Mouse (Mus musculus) cerebellum, postnatal 10 days (tissue): Measurements from ENCODE around the gene Tssk1.

Experiments used
- DNase-seq, 2 experiments: peaks; one replicate each; pipeline ENCODE4 v3.0.0; 2021; ENCODE audit warnings: mixed read lengths in 2 of 2

Gene Tssk1

DNA sequence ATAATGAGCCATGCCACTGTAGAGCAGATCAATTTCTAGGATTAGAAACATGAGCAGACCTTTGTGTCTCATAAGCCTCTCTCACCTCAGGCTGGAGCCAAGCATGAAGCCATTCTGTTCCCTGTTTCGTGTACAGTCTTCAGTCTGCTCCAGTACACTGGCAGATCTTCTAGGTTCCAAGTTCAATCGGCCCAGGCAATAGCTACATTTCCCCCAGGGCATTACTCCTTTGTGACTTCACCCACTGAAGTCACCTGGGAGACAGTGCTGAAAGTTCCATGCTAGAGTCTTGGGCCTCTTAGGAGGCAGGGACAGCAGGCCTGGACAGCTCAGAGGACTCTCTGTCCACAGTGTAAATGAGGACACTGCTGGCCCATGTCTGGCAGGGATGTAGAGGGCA, at the start of gene Tssk1:
Gene Tssk1, plus strand, starts transcription at position 301 of the 400 bp plus-strand sequence.
- no peak for DNase-seq

DNA sequence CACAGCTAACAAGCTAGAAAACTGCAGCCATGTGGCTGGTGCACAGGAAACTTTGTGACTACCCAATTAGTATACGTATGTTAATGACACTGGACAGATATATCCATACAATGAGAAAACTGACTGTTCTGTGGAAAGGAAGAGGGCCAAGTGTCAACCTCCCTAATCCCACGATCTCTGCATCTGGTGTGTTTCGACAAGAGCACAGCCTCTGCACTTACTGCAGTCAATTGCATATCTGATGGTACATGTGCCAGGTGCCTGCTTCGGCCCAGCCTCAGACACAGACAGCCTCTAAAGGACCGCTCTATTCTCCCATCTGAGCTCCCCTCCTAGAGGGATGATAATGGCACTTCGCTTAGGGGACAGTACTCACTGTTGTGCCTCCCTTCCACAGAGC, 45.6 kb upstream of the Tssk1 start:
- DNase-seq: no peak

DNA sequence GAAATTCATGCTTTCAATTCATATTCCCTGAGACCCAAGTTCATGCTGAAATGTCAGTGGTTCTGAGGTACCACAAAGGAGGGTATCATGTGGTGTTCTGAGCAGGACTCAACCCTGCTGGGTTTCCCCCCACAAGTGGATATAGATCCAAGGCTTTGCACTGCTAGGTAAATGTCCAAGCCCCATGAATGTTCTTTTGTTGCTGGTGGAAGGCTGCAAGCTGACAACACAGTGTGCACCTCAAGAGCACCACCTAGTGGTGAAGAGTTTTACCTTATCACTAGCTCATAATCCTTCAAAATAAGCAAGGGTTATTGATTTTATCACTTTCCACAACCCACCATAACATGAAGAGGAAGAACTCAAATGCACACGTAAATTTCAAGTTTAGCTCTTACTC, 45.1 kb upstream of the Tssk1 start:
- peak; percentile 84 to 95 for DNase-seq

DNA sequence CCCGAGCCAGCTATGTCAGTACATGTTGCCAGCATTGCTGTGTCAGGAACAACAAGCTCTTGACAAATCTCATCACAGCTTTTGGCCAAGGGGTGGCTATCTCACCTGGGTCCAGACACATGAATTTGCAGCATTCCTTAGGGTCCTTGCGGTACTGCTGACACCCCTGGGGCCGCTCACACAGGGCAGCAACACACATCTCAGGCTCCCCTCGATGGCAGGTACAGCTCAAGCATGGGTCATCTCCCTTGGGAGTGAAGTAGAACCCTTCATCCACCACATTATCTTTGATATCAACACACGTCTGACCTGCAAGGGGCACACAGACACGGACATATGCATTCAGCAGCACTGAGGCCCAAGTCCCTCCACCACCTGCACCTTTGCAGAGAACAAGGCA, 44.5 kb upstream of the Tssk1 start:
- DNase-seq: no peak

DNA sequence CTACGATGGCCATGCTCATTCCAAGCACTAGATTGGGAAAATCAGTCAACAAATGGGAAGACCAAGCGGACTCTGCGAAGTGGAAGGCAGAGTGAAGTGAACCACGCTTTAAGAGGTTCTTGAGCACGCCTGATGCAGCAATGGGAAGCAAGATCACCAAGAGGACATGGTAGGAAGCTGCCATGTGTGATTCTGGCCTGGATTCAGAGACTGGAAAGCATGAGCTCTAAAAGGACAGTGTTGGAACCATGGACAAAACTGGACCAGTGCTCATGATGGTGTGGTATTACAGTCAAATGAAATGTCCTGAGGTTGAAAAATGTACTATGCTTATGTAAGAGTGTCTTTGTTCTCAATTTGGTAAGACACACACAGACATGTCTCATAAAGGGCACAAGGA, 42.7 kb upstream of the Tssk1 start:
- DNase-seq: no peak

DNA sequence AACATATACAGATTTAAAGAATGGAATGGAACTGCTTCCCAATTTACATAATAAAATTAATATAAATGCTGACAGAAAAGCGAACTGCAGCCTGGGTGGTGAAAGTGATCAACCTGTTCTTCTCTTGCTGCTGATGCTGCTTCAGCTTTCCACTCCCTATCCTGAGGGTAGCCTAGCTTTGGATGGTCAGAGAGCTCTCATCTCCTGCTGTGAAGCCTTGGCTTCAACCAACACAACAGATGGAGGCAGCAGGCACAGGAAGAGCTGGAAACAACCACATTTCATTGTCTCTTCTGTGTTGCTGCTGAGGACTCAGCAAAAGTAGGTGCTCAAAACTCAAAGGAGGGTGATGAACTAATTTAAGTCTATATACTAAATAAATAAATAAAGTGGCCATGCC, 42.2 kb upstream of the Tssk1 start:
- peak; percentile 92 to 93 for DNase-seq

DNA sequence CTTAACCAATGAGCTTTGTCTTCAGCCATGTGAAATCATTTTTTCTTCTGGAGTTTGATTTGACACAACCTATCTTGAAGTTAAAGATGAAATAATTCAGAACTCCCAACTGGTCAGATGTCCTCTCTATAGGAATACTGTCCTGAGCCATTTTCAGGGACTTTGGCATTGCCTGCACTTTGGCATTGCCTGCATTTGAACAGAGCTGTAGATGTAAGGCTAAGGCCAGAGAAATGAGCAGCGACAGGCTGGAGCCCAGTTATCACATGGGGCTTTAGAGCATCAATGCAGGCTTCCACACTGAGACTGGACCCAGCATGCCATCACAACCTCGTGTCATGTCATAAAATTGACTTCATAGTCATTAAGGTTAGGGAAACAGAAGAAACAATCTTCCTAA, 40.8 kb upstream of the Tssk1 start:
- DNase-seq: no peak

DNA sequence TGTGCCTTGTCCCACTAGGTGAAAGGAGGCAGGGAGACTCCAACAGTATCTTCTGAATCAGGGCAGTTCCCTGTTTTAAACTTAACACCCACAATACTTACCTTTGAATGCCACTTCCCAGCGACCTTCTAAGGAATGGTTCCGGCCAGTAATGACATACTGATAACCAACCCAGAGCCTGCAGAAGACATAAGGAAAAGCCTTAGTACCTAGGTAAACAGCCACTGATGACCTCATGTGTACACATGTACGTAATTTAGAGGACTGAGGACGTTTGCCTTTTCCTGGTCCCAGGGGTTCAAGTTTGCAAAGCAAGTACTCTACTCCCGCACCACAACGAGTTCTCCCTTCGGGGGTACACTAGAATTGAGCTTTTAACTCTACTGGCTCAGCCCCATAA, 36.9 kb upstream of the Tssk1 start:
- DNase-seq: no peak

DNA sequence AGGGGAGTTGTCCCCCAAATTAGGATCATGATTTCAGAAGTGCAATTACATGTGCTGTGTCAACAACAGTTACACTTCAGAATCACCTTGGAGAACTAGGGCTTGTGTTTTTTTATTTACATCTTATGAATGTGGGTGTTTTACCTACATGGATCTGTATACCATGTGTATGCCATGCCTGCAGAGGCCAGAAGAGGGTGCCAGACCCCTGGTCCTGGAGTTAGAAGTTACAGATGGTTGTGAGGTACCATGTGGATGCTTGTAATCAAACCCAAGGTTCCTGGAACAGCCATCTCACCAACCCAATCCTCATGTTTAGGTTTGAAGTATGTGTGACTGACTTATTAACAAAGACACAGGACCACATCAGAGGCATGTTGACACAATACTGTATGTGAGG, 35.4 kb upstream of the Tssk1 start:
- DNase-seq: peak; percentile 59 to 64

DNA sequence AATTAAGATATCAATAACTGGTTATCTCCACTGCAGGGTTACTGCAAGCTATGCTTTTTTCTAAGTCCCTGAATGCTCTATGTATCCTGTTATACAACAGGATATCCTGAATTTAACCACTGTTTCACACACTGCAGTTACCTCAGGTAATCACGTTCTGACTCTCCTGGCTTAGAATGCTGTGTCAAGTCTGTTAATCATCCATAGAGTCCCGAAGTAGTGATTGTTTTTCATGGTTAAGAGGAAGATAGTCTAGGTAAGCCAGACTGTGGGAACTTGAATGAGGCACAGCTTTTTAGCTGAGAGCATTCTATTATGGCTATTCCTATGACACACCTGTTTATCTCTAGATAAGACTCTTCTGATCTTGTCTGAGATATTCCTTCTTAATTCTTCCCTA, 28.7 kb upstream of the Tssk1 start:
- no peak for DNase-seq

DNA sequence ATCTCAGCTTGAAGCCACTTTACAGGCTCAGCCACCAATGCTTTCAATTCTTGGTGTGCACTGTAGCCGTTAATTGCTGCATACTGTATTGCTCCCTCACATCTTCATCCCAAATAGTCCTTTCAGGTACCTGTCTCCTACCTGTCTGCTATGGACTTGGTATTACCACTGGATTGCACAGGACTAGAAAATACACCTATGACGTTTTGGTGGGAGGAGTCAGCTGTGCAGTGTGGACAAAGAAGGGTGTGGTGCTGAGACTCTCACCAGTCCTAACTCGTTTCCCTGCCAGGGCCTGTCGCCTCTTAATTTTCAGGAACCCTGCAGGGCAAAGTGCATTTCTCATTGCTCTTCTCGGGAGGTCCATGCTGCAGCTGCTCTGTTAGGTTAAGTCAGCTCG, 28.3 kb upstream of the Tssk1 start:
- DNase-seq: peak in 1 of 2 experiments; percentile 23

DNA sequence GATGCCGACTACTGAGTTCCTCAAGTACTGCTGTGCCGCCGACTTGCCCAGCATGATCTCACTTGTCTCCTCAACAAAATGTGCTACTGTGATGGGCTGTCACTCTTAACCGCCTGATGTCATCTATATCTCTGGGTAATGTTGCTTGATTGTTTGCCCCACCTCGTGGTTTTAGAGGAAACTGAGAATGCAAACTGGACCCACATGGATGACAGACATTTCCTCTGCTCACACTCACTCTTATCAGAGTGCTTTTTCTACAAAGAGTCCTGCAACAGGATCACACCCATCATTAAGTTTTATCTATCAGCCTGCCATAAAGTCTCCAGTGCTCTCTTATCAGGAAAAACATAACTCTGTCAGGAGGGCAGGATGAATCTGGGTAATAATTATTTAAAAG, 22.8 kb upstream of the Tssk1 start:
- DNase-seq: no peak

DNA sequence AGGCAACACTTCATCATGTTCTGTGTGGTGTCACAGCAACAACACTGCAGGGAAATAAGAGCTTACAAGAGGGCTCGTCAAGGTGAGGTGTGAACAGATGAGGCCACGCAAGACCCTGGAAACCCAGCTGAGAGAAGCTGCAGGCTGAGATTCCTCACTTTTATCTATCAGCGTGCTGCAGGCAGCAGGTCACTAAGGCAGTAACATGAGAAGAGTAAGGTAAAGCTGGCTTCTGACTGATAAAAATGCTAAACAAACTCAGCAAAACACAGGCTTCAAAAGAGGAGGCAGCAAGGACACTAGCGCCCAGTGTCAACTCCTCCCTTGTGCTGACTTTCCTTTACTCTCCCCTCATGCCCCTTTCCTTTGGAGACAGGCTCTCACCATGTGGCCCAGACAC, 21.0 kb upstream of the Tssk1 start:
- no peak for DNase-seq

DNA sequence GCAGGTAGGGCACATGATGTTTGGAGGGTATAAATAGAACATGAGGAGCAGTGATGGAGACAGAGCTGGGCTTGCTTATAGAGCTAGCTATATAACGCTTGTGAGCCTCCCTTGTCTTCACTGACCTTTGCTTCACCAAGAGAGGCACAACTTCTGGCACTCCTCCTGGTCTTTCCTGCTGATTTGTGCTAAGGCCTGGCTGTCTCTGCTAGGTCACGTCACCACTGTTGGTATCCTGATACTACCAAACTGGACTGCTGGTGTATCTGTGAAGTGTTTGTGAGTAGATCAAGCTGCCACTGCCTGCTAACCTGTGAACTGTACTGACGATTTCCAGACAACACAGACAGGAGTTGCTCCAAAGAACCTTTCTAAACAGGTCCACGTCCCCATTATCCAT, 18.8 kb upstream of the Tssk1 start:
- no peak for DNase-seq

DNA sequence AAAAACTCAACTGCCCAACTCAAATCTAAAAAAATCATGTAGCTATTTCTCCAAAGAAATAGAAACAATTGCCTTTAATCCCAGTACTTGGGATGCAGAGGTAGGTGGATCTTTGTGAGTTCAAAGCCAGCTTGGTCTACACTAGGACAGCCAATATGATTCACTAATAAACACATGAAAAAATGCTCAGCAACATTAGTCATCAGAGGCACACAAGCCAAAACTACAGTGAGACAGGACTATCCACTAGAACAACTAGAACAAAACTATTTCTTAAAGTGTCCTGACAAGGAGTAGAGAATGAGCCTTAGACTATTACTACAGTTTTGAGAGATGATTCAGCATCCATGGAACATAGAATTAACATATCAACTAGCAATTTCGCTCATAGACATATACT, 17.9 kb upstream of the Tssk1 start:
- DNase-seq: no peak

DNA sequence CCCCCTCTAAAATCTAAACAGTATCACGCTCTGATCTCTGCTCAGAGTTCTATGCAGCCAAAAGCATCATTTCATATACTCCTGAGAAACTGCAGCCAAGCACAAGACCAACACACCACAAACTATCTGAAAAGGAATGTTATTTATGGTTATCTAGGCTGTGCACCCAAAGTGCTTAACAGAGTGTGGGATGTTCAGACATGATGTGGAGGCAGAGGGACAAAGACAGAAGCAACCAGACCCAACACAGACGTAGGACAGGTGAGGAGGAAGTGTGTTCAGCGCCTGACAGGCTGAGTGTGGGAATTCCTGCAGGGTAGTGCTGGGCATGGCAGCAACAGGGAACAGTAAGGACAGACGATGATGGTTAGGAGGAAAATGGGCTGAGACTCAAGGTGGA, 14.5 kb upstream of the Tssk1 start:
- DNase-seq: no peak

DNA sequence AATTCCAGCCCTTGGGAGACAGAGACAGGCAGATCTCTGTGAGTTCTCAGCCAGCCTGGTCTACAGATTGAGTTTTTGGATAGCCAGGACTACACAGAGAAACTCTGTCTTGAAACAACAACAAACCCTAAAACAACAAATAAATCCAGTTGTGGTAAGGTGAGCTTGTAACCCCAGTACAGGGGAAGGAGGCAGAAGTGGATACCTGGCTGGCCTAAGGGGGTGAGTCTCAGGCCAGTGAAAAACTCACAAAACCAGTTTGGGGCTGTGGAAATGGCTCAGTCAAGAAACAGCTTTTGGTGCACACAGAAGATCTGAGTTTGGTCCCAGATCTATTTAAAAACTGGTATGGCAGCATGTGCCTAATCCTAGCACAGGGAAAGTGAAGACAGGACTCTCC, 11.8 kb upstream of the Tssk1 start:
- DNase-seq: no peak

DNA sequence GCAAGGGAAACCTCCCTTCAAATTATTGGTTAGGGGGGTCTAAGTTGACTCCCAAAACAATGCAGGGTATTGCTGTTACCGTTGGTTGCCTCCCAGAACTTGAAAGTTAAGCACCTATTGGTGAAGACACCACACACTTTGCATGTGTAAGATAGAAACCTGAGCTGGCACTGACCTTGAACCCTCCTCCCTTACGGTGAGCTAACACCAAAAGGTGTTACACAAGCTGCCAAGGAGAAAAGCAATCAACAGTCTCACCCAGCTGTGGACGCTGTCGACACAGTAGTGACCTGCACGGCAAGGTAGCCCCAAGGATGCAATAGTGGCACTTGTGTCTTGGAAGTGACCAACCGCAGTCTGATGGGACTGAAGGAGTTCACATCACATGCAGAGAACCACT, 9.9 kb upstream of the Tssk1 start:
- DNase-seq: no peak

DNA sequence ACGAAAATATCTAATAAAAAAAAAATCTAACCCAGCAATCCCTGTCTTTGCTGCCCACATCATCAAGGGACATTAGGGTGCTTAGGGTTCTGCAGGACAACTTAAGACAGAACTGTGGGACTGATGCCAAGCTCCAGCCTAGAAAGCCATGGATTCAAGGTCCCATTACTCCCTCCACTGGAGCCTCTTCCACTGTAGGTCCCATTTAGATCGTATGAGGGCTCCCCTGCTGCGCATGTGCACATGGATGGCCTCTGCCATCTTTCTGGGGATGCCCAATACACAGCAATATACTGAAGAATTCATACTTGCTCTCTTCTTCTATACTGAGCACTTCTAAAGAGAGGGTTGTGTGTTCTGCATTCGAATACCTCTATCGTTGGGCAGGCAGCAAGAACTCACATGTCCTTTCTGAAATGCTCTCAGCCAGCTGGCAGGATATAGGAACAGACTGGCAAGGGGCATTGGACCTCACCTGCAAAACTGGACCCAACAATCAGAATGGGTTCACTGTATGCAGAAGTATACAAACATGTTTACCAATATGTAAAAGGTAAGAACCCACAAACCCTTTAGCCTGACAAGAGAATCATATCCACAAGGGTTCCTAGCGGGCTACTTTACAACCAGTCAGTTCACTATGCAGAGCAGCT, 4.2 kb upstream of the Tssk1 start:
- DNase-seq: peak; percentile 39 to 44

DNA sequence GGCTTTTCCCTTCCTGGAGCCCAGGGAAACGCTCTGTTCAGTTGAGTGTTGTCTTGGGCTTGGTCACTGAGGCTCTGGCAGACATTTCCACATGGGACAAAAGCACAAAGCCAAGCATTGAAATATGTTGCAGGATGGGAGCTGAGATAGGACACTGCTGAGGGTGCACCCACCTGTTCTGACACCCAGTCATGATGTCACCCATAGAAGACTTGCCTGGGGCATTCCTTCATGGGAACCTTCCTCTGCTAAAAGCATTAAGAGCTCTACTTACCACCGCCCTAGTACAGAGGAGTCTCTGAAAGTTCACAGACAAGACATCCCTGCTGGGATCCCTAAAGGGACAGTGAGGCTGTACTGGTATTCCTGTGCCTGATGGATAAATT, 3.7 kb upstream of the Tssk1 start:
- DNase-seq: peak in 1 of 2 experiments; percentile 46

DNA sequence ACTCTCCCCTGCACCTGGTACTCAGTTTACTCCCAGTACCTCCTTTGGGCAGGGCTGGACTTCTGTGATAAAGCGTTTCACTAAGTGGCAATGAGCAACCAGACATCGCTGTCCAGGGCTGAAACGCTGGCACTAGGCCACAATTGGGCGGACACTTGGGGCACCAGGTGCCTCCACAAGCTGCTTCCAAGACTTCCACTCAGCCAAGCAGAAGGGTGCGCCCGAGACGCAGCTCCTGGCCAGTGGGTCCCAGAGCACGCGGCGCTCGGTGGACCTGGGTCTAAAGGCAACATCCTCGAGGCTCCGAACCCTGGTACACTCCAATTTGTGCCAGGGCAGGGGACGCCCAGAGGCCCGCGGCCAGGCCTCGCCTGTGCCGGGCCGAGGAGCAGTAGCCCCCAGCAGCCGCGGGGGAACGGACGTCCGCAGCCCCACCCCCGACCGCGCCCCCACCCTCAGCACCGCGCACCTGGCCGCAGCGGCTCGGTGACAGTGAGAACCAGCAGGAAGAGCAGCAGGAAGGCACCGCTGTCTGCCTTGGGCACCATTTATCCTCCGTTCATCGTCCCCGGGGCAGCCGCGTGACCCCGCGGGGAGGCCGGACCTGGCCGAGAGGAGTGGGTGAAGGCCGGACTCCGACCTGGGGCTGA, 3.0 kb upstream of the Tssk1 start:
- peak; percentile 97 for DNase-seq

DNA sequence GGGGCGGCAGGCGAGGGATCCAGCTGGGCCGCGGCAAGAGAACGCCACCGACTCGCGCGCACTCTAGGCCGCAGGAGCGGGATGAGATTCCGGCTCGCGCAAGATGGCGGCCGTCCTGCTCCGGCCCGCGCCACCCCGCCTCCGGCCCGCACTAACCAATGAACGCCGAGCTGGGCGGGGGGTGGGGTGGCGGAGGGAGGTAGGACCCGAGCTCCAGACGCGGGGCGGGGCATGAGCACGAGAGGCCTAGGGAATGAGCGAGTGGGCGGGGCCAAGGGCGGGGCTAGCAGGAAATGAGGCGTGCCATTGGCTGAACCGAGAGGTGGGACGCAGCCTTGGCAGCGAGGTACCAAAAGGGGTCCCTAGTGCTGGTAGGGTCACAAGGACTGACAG, 2.5 kb upstream of the Tssk1 start, which contains the start of gene Gm20518:
Gene Gm20518, minus strand, starts transcription at position 105 of the 393 bp plus-strand sequence.
- DNase-seq: peak; percentile 100

DNA sequence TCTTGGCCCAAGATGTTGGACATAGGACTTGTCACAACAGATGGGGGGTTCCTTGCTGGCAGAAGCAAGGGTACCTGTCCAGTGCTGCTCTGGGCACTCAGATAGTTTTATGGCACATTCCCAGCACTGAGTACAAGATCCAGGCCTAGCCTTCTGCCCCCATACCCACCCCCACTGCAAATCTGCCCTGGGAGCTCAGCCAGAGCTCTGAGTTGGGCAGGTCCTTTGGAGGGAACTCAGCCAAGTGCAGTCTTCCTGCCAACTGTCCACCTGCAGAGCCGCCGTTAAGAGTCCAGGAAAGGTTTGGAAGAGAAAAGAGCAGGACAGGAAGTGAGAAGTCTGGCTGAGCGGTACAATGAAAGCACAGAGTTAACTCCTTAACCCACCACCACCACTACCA, 1.4 kb upstream of the Tssk1 start:
- DNase-seq: peak; percentile 93 to 95

DNA sequence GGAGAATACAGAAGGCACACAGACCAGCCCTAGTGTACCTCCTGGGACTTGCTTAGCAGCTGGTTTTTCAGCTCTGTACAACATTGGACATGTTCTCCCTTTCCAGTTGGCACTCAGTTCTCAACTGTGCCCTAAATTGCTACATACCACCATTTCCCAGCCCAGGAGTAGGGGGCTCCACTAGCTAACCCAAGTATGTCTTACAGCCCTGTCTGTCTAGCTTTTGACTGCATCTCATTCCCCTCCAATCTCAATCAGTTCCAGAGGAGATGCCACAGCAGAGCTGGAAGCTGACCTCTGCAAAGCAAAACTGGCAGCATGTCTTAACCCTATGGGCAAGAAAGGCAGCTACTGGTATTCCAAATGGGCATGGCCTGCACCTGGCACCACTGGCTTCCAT, 2.1 kb downstream of the Tssk1 start:
- no peak for DNase-seq

DNA sequence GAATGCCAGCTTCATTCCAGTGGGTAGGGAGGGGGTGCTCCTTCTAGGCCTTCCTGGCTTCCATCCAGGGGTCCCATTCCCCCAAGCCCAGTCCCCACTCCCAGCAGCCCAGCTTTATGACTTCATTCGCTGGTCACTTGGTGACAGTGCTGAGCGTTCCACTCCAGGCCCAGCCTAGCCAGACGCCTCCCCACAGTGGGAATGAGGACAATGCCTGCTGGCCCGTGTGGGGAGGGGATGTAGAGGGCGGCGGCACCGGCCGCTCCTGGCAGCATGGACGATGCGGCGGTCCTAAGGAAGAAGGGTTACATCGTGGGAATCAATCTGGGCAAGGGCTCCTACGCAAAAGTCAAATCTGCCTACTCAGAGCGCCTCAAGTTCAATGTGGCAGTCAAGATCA, 4.4 kb downstream of the Tssk1 start, which contains the start of the genes Dgcr2 and Tssk2:
Gene Dgcr2, minus strand, starts transcription at position 101 of the 400 bp plus-strand sequence.
Gene Tssk2, plus strand, starts transcription at position 176 of the 400 bp plus-strand sequence.
- DNase-seq: no peak
